Mouse (Mus musculus): Measurements from ENCODE around the gene Polr2a.
"Not testable (repeated sequence)": the region's sequence is repeated elsewhere in the genome, so short reads cannot be mapped to it uniquely, and the experiment has no call there.

Gene Polr2a

GRCm38 (mm10) chr11:69707480-69707847 is 51.0 kb downstream of the Polr2a start:
- no peak for DNase-seq (ENCODE audit: low spot score in 2 of 2)

- peak; percentile 80 to 84 for DNase-seq (ENCODE audit: low spot score in 2 of 2)
Observed at GRCm38 (mm10) chr11:69706775-69707479, 51.5 kb downstream of the Polr2a start.

DNA sequence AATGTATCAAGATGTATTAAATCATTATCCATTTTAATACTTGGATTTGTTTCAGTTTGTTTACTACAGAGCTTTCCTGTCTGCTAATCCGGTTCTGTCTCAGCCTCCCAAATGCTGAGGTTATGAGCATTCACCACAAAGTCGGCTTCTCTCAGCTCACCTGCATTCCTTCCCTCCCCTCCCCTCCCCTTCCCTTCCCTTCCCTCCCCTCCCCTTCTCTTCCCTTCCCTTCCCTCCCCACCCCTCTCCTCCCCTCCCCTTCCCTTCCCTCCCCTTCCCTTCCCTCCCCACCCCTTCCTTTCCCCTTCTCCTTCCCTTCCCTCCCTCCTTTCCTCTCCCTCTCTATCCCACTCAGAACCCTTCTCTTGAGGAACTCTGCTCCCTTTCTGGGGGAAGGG is 53.8 kb downstream of the Polr2a start:
- no peak for DNase-seq (ENCODE audit: low spot score in 2 of 2)

GRCm38 (mm10) chr11:69703814-69704612 is 54.4 kb downstream of the Polr2a start:
- DNase-seq (ENCODE audit: low spot score in 2 of 2), result no peak

DNA sequence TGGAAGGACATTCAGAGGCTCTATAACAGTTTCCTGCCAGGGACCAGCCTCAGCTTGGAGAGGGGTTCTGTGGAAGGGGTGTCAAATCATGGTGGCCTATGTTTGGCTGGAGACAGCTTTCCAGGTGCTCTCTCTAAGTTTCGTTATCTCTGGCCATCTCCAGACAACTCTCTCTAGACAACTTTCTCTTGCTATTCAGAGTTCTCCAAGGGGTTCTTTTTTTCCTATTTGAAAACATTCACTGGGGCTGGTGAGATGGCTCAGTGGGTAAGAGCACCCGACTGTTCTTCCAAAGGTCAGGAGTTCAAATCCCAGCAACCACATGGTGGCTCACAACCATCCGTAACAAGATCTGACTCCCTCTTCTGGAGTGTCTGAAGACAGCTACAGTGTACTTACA is 55.1 kb downstream of the Polr2a start:
- not testable (repeated sequence) for DNase-seq (ENCODE audit: low spot score in 2 of 2)

DNA sequence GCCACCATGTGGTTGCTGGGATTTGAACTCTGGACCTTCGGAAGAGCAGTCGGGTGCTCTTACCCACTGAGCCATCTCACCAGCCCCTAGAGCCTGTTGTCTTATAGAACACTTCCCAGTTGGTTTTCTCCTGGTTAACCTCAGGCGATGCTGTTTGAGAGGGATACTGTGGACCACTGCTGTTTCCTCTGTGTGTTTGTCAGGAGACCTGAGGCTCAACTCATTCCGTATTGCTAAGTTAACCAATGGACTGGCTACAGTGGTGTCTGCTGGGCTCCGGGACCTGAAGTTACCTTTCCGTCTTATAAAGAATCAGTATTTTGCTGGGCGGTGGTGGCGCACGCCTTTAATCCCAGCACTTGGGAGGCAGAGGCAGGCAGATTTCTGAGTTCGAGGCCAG is 55.6 kb downstream of the Polr2a start:
- not testable (repeated sequence) for DNase-seq (ENCODE audit: low spot score in 2 of 2)

DNA sequence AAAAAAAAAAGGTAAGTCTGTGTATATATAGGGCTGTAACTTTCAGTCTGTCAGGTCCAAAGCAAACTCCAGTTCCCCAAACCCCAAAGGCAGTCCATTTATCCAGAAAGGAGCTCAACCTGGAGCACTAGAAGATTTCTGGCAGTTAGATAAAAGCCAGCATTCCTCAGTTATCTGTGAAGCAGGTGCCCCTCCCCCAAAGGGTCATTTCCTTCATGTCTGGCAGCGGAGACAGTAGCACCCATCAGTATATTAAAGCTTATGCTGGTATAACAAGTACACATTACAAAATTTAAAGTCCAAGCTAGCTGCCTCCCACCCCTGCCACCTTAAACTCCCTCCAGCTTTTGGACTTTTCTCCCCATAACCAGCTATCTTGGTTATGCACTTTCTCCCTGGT is 58.8 kb downstream of the Polr2a start:
- DNase-seq (ENCODE audit: low spot score in 2 of 2), result no peak

GRCm38 (mm10) chr11:69698574-69698973 is 59.9 kb downstream of the Polr2a start:
- no peak for DNase-seq (ENCODE audit: low spot score in 2 of 2)

DNA sequence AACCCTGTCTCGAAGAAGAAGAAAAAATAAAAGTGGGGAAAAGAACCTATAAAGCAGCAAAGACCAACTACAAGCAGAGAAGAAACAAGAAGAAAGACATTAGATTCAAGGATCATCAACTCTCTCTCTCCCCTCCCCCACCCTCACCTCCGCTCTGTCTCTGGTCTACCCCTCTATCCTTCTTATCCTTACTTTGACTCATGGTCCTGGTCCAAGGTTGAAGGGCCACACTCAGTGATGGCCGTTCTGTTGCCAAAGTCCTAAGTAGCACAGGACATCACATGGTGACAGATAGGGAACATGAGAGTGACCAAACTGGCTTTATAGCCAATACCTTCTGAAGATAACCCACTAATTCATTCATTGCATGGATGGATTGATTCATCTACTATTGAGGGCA is 61.0 kb downstream of the Polr2a start:
- DNase-seq (ENCODE audit: low spot score in 2 of 2), result no peak

DNA sequence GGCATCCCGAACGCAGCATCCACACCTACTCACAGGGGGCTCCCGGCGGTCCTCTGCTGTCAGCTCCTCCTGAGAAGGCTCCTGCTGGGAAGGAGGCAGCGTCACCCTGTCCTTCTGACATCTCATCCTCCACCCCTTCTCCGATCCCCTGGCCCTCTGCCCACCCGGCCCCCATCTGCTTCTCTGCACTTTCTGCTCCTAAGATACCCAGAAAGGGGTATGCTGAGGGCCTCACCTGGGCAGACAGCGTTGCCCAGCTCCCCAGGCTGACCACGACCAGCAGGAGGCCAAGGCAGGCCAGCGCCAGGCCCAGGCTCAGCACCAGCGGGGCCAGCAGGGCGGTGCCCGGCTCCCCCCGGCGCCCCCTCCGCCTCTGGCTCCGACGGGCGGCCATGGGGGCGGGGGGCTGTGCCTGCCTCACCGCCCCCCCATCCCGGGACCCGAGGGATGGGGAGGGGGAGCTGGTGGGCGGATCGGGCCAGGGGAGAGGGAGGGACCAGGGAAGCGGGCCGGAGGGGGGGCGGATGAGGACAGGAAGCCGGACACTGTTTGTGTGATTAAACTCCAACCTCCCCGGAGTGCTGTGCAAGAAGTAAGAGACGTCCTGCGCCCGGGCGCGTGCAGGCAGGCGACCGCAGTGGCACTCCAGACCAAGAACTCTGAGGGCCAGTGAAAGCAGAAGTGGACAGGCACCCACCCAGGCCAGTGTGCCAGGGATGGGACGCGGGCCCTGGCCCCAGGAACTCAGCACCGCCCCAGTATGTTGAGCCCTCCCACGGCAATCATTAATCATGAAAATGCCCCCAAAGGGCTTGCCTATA is 62.9 kb downstream of the Polr2a start, which contains the start of the genes Tnfsf12 and Tnfsfm13:
TSS of gene Tnfsf12 (minus strand) at position 489 of the 821 bp plus-strand sequence.
TSS of gene Tnfsfm13 (minus strand) at position 738 of the 821 bp plus-strand sequence.
- peak; percentile 90 for DNase-seq (ENCODE audit: low spot score in 2 of 2)

DNA sequence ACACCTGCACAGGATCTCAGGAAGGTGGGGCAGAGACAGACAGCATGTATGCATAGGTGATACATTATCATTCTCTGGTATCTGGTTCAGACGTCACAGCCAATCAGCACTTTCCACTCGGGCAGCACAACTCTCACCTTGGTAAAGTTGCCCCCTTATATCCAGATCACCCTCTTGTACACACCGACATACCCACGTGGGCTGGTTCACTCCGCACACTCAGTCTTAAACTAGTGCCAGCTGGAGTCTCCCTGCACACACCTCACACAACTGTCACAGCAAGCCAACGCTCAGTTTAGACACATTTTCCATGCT is 63.4 kb downstream of the Polr2a start:
- no peak for DNase-seq (ENCODE audit: low spot score in 2 of 2)

GRCm38 (mm10) chr11:69693421-69693965 is 64.9 kb downstream of the Polr2a start:
- DNase-seq (ENCODE audit: low spot score in 2 of 2), result no peak

DNA sequence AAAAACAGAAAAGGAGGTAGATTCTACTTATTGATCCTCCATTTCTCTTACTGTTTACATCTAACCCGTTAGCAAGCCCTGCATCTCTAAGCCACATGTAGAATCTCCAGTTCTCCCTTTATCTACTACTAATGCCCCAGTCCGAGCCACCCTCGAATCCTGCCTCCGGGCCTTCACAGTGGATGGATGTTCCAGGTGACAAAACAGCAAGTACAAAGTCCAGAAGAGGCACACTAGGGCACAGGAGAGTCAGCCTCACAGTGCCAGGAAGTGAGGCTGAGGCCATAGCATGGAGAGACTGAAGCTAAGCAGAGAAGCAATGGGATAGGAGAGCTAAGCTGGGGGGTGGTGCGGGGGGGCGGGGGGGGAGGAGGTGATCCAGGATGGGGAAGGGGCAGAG is 65.6 kb downstream of the Polr2a start:
- DNase-seq (ENCODE audit: low spot score in 2 of 2), result no peak

GRCm38 (mm10) chr11:69692196-69692811 is 66.1 kb downstream of the Polr2a start:
- no peak for DNase-seq (ENCODE audit: low spot score in 2 of 2)

GRCm38 (mm10) chr11:69689891-69690290 is 68.5 kb downstream of the Polr2a start:
- DNase-seq (ENCODE audit: low spot score in 2 of 2), result no peak

GRCm38 (mm10) chr11:69687061-69687460 is 71.4 kb downstream of the Polr2a start:
- DNase-seq (ENCODE audit: low spot score in 2 of 2), result no peak

- DNase-seq (ENCODE audit: low spot score in 2 of 2), result peak; percentile 83
Observed at GRCm38 (mm10) chr11:69686377-69686776, 72.1 kb downstream of the Polr2a start.

DNA sequence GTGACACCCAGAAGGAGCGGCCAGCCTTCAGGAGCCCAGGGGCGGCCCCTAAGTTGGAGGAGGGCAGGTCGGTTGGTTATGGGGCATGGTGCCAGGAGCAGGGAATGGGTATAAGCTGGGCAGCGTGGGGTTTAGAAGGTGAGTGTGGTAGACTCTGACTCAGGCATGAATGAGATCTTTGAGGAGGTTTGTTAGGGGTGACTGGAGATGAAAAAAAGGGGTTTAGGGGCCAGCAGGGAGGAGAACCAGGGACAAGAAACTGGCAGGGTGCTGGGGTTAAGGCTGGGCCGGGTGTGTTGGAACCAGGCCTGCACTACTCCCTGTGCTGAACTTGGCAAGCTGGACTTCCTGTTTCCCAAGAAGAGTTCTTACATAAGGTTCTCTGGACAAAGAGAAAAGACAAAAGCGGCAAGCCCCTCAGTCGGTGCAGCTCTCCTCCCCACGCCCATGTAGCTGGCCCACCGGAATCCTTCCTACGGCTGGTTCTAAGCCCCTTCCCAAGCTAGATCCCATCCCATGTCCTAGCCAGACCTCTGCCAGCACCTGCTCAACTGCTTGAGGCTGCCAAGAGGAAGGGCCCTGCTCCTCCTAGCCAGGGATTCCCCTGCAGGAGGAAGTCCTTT is 72.8 kb downstream of the Polr2a start, which contains the start of gene Tnfsf13:
TSS of gene Tnfsf13 (minus strand) at position 259 of the 623 bp plus-strand sequence.
- DNase-seq (ENCODE audit: low spot score in 2 of 2), result peak; percentile 95 to 96

DNA sequence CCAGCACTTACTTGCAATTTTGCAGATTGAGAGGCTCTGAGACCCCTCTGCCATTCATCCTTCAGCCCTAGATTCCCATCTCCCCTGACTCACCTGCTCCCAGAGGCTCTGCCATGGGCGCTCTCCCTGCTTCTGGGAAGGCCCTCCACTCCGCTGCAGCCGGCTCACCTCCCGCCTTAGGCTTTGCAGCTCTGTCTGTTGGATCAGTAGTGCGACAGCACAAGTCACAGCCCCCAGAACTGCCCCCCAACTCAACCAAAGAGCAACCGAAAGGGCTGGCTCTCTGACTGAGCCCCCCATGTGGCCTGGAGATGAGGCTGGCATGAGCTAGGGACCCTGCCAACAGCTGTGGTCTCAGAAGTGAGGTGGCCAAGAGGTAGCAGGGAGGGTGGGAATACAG is 73.5 kb downstream of the Polr2a start:
- no peak for DNase-seq (ENCODE audit: low spot score in 2 of 2)

- no peak for DNase-seq (ENCODE audit: low spot score in 2 of 2)
Observed at GRCm38 (mm10) chr11:69684128-69684745, 74.2 kb downstream of the Polr2a start.

Data from heart, adult 9 months (tissue).